Mouse (Mus musculus): ENCODE results near the gene Kcnn4. TPM values are rescaled to one million over a fixed set of nuclear protein-coding genes. Genes with fewer than 3 reads are reported as not detected.

Kcnn4 gene
- total RNA-seq, 1 experiment, result 3.2 TPM

GRCm38 (mm10) chr7:24389516-24390187 is 19.6 kb downstream of the Kcnn4 start:
- in situ Hi-C loops (cut with MboI; ENCODE audit: low sequenced_read_pairs in 2 of 2, unreplicated experiment in 2 of 2), result no loop called here
- Histone ChIP-seq H3K36me3 (ENCODE audit: control insufficient read depth, insufficient read depth, low read length, poor library complexity, severe bottlenecking) (no peaks in the 10 kb centered on the region), H3K4me3 (ENCODE audit: insufficient read depth in 1 of 2, low read depth in 1 of 2, low read length in 2 of 2, poor library complexity in 1 of 2, severe bottlenecking in 1 of 2) (no peak overlapping the region), H3K27ac (ENCODE audit: insufficient read depth, low read depth, low read length, poor library complexity, severe bottlenecking) (no peak overlapping the region), H3K9ac (ENCODE audit: insufficient read depth, low read depth, low read length, poor library complexity, severe bottlenecking) (no peak overlapping the region), H3K9me3 (ENCODE audit: control insufficient read depth, insufficient read depth, low read depth, low read length) (no peaks in the 10 kb centered on the region), H3K4me1 (ENCODE audit: control insufficient read depth in 2 of 2, insufficient read depth in 2 of 2, low read length in 2 of 2, poor library complexity in 1 of 2) (peaks cover 0 to 4% of the 10 kb centered on the region in 2 experiments; a peak in 1 of 4 replicates)
- TF ChIP-seq HCFC1 (IDR thresholded peaks at IDR 0.05; ENCODE audit: borderline replicate concordance, insufficient read depth, low read length), result no peak
- no peak for TF ChIP-seq ZNF384 (IDR thresholded peaks at IDR 0.05; ENCODE audit: low read depth, low read length)
- no peak for DNase-seq (ENCODE audit: low read depth, low spot score)

- Histone ChIP-seq H3K4me3 (ENCODE audit: insufficient read depth in 1 of 2, low read depth in 1 of 2, low read length in 2 of 2, poor library complexity in 1 of 2, severe bottlenecking in 1 of 2) (no peak overlapping the region), H3K27ac (ENCODE audit: insufficient read depth, low read depth, low read length, poor library complexity, severe bottlenecking) (no peak overlapping the region)
- DNase-seq (ENCODE audit: low read depth, low spot score), result no peak
These were observed 20.4 kb downstream of the Kcnn4 start for GRCm38 (mm10) chr7:24390512-24390911.

GRCm38 (mm10) chr7:24391077-24391476 is 21.0 kb downstream of the Kcnn4 start:
- no peak for DNase-seq (ENCODE audit: low read depth, low spot score)
- no peak for TF ChIP-seq ZC3H11A (IDR thresholded peaks at IDR 0.05; ENCODE audit: borderline replicate concordance, low read depth, low read length)
- no peak for TF ChIP-seq CHD2 (IDR thresholded peaks at IDR 0.05; ENCODE audit: low read depth, low read length)
- no peak for TF ChIP-seq MAFK (IDR thresholded peaks at IDR 0.05; ENCODE audit: insufficient read depth, low read depth, low read length)
- Histone ChIP-seq H3K9ac (ENCODE audit: insufficient read depth, low read depth, low read length, poor library complexity, severe bottlenecking) (no peak overlapping the region), H3K9me3 (ENCODE audit: control insufficient read depth, insufficient read depth, low read depth, low read length) (no peaks in the 10 kb centered on the region), H3K27ac (ENCODE audit: insufficient read depth, low read depth, low read length, poor library complexity, severe bottlenecking) (no peak overlapping the region), H3K4me3 (ENCODE audit: insufficient read depth in 1 of 2, low read depth in 1 of 2, low read length in 2 of 2, poor library complexity in 1 of 2, severe bottlenecking in 1 of 2) (no peak overlapping the region), H3K4me1 (ENCODE audit: control insufficient read depth in 2 of 2, insufficient read depth in 2 of 2, low read length in 2 of 2, poor library complexity in 1 of 2) (peaks cover 0 to 4% of the 10 kb centered on the region in 2 experiments; a peak in 1 of 4 replicates), H3K36me3 (ENCODE audit: control insufficient read depth, insufficient read depth, low read length, poor library complexity, severe bottlenecking) (no peaks in the 10 kb centered on the region)
- in situ Hi-C loops (cut with MboI; ENCODE audit: low sequenced_read_pairs in 2 of 2, unreplicated experiment in 2 of 2), result no loop called here

More at GRCm38 (mm10) chr7:24390512-24390911, 20.4 kb downstream of the Kcnn4 start:
- Histone ChIP-seq H3K9ac (ENCODE audit: insufficient read depth, low read depth, low read length, poor library complexity, severe bottlenecking) (no peak overlapping the region), H3K4me1 (ENCODE audit: control insufficient read depth in 2 of 2, insufficient read depth in 2 of 2, low read length in 2 of 2, poor library complexity in 1 of 2) (peaks cover 0 to 4% of the 10 kb centered on the region in 2 experiments; a peak in 1 of 4 replicates), H3K9me3 (ENCODE audit: control insufficient read depth, insufficient read depth, low read depth, low read length) (no peaks in the 10 kb centered on the region), H3K36me3 (ENCODE audit: control insufficient read depth, insufficient read depth, low read length, poor library complexity, severe bottlenecking) (no peaks in the 10 kb centered on the region)
- TF ChIP-seq ZNF384 (IDR thresholded peaks at IDR 0.05; ENCODE audit: low read depth, low read length) (no peak), ZC3H11A (IDR thresholded peaks at IDR 0.05; ENCODE audit: borderline replicate concordance, low read depth, low read length) (no peak), HCFC1 (IDR thresholded peaks at IDR 0.05; ENCODE audit: borderline replicate concordance, insufficient read depth, low read length) (no peak), MAFK (IDR thresholded peaks at IDR 0.05; ENCODE audit: insufficient read depth, low read depth, low read length) (no peak), CHD2 (IDR thresholded peaks at IDR 0.05; ENCODE audit: low read depth, low read length) (no peak)
- in situ Hi-C loops (cut with MboI; ENCODE audit: low sequenced_read_pairs in 2 of 2, unreplicated experiment in 2 of 2), result no loop called here

- H3K9ac ChIP-seq (ENCODE audit: insufficient read depth, low read depth, low read length, poor library complexity, severe bottlenecking), result no peak overlapping the region
These were observed 21.6 kb downstream of the Kcnn4 start for GRCm38 (mm10) chr7:24391687-24392086.

More at GRCm38 (mm10) chr7:24391687-24392086, 21.6 kb downstream of the Kcnn4 start:
- Histone ChIP-seq H3K9me3 (ENCODE audit: control insufficient read depth, insufficient read depth, low read depth, low read length) (no peaks in the 10 kb centered on the region), H3K27ac (ENCODE audit: insufficient read depth, low read depth, low read length, poor library complexity, severe bottlenecking) (no peak overlapping the region), H3K4me1 (ENCODE audit: control insufficient read depth in 2 of 2, insufficient read depth in 2 of 2, low read length in 2 of 2, poor library complexity in 1 of 2) (peaks cover 0 to 3% of the 10 kb centered on the region in 2 experiments; a peak in 1 of 4 replicates), H3K4me3 (ENCODE audit: insufficient read depth in 1 of 2, low read depth in 1 of 2, low read length in 2 of 2, poor library complexity in 1 of 2, severe bottlenecking in 1 of 2) (no peak overlapping the region), H3K36me3 (ENCODE audit: control insufficient read depth, insufficient read depth, low read length, poor library complexity, severe bottlenecking) (no peaks in the 10 kb centered on the region)
- in situ Hi-C loops (cut with MboI; ENCODE audit: low sequenced_read_pairs in 2 of 2, unreplicated experiment in 2 of 2), result no loop called here
- TF ChIP-seq CHD2 (IDR thresholded peaks at IDR 0.05; ENCODE audit: low read depth, low read length) (no peak), HCFC1 (IDR thresholded peaks at IDR 0.05; ENCODE audit: borderline replicate concordance, insufficient read depth, low read length) (no peak), ZC3H11A (IDR thresholded peaks at IDR 0.05; ENCODE audit: borderline replicate concordance, low read depth, low read length) (no peak), ZNF384 (IDR thresholded peaks at IDR 0.05; ENCODE audit: low read depth, low read length) (no peak), MAFK (IDR thresholded peaks at IDR 0.05; ENCODE audit: insufficient read depth, low read depth, low read length) (no peak)
- DNase-seq (ENCODE audit: low read depth, low spot score), result no peak

Measured in ES-E14 (cell line).